Comparison of ENCODE assay signal across 1 mouse cellular context in the genomic region with DNA sequence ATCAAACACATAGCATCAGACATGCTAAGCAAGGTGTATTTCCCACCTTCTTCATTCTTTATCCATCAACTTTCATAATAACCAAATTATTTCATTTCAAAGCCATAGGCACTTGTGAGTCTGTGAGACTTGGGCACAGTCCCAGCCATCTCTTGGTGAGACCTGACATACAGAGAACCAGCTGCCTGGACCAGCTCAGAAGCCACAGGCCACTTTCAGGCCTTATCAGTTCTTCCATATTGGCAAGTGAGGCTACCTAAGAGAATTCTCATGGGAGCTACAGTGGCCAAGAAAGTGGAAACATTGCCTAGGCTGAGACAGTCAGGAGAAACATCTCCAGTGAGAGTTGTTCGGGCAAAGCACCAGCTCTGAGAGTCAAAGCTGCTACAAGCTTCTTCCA.
TF ChIP-seq lines count a peak whose summit lies in the region.

No protein-coding gene starts in this region.

TF ChIP-seq in MEL, 35 proteins besides CTCF, POLR2A, EP300 and RAD21 (continued from another document):
- TF ChIP-seq USF2 (IDR thresholded peaks at IDR 0.05; ENCODE audit: borderline replicate concordance in 1 of 2, insufficient read depth in 1 of 2, low read depth in 1 of 2, low read length in 2 of 2) = no peak
- peak; percentile 52 for TF ChIP-seq TAL1 (IDR thresholded peaks at IDR 0.05; ENCODE audit: low read length)
- TF ChIP-seq CHD1 (IDR thresholded peaks at IDR 0.05; ENCODE audit: low read depth, low read length) = no peak
- no peak for TF ChIP-seq USF1 (IDR thresholded peaks at IDR 0.05; ENCODE audit: low read depth, low read length)
- no peak for TF ChIP-seq GABPA (IDR thresholded peaks at IDR 0.05; ENCODE audit: low read depth, low read length)
- TF ChIP-seq MAZ (IDR thresholded peaks at IDR 0.05; ENCODE audit: low read depth, low read length) = no peak
- TF ChIP-seq MAX (IDR thresholded peaks at IDR 0.05; ENCODE audit: low read length) = no peak
- TF ChIP-seq ELF1 (IDR thresholded peaks at IDR 0.05; ENCODE audit: low read depth, low read length) = no peak
- no peak for TF ChIP-seq KAT2A (conservative IDR thresholded peaks at IDR 0.05; ENCODE audit: low read depth, low read length)
